Mouse (Mus musculus) G1E (cell line): ENCODE data around the gene Uspl1.

Source experiments
- CTCF ChIP-seq: IDR thresholded peaks from 2 replicates; pipeline ENCODE4 v1.5.1; 2012; ENCODE audit warnings: low read depth, low read length, inconsistent platforms, mixed read lengths
- GATA1 ChIP-seq: IDR thresholded peaks from 2 replicates; pipeline ENCODE4 v1.6.1; 2012; ENCODE audit warnings: borderline replicate concordance, low read length, inconsistent platforms, mixed read lengths
- TAL1 ChIP-seq: conservative IDR thresholded peaks from 2 replicates; pipeline ENCODE4 v1.6.1; 2012; ENCODE audit warnings: low read depth, low read length, inconsistent platforms, mixed read lengths

DNA sequence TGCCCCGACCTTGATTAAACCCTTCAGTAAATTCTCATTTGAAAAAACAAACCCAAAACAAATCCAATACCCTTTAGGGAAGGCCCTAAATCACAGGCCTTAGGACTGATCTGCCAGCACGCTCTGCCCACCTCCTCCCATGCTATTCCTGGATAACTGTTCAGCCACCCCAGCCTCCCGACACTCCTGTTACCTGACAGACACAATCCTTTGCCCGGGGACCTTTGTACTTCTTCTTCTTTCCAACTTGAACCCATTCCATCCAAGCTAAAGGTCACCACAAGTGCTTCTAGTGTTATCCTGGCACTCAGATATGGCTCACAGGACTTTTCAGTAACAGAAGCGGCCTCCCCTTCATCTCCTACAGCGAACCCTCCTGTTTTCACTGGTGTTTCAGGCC, 25.1 kb upstream of the Uspl1 start:
- TF ChIP-seq CTCF (no peak), GATA1 (no peak), TAL1 (no peak)
